Mouse (Mus musculus) heart, embryonic 12.5 days (tissue): ENCODE data around the gene Ppp4r1. TPM values are rescaled to one million over a fixed set of nuclear protein-coding genes. Genes with fewer than 3 reads are reported as not detected.

Source experiments
- ATAC-seq: fragments of 200-750 bp; cut with Nextera tagmentation; 2 replicates; pipeline ENCODE4 v1.8.0; 2017; ENCODE audit warnings: moderate TSS enrichment, moderate library complexity; ENCODE audit not compliant: insufficient number of reproducible peaks, low FRiP score
- H3K27ac ChIP-seq: fragments of 300-500 bp; sonication (generic); 2 replicates; pipeline ENCODE4 v1.5.1; 2016; ENCODE audit warnings: mild to moderate bottlenecking, moderate library complexity; ENCODE audit not compliant: poor library complexity, severe bottlenecking
- H3K27me3 ChIP-seq: fragments of 300-500 bp; sonication (generic); replicated peaks from 2 replicates; pipeline ENCODE4 v1.6.1; 2016; ENCODE audit warnings: mild to moderate bottlenecking, moderate library complexity
- H3K36me3 ChIP-seq: fragments of 300-500 bp; sonication (generic); 2 replicates; pipeline ENCODE4 v1.6.1; 2016; ENCODE audit warnings: mild to moderate bottlenecking, moderate library complexity
- H3K4me1 ChIP-seq: fragments of 300-500 bp; sonication (generic); replicated peaks from 2 replicates; pipeline ENCODE4 v1.6.1; 2016; ENCODE audit warnings: mild to moderate bottlenecking
- H3K4me2 ChIP-seq: fragments of 300-500 bp; sonication (generic); 2 replicates; pipeline ENCODE4 v1.6.1; 2016; ENCODE audit warnings: mild to moderate bottlenecking, moderate library complexity
- H3K4me3 ChIP-seq: fragments of 300-500 bp; sonication (generic); 2 replicates; pipeline ENCODE4 v1.5.1; 2016; ENCODE audit warnings: mild to moderate bottlenecking
- H3K9ac ChIP-seq: fragments of 300-500 bp; sonication (generic); 2 replicates; pipeline ENCODE4 v1.6.1; 2016; ENCODE audit warnings: mild to moderate bottlenecking, moderate library complexity
- H3K9me3 ChIP-seq: fragments of 300-500 bp; sonication (generic); replicated peaks from 2 replicates; pipeline ENCODE4 v1.6.1; 2016; ENCODE audit warnings: mild to moderate bottlenecking, moderate library complexity
- WGBS: fragments of 180-500 bp; shearing (Covaris S2); methylation state at CpG from one replicate; pipeline ENCODE4 v1.1.7; 2016; 5-methylcytosine and 5-hydroxymethylcytosine counted together
- polyA plus RNA-seq: library from polyadenylated mRNA; unstranded; fragments of >200 nt; fragmentation: Nextera tagmentation; extraction: Ambion mirVana; gene quantifications from 2 replicates; pipeline ENCODE4 v1.2.1, GENCODE M21; 2016

Ppp4r1 gene
- 33.5 and 37.5 TPM in 2 replicates for polyA plus RNA-seq

DNA sequence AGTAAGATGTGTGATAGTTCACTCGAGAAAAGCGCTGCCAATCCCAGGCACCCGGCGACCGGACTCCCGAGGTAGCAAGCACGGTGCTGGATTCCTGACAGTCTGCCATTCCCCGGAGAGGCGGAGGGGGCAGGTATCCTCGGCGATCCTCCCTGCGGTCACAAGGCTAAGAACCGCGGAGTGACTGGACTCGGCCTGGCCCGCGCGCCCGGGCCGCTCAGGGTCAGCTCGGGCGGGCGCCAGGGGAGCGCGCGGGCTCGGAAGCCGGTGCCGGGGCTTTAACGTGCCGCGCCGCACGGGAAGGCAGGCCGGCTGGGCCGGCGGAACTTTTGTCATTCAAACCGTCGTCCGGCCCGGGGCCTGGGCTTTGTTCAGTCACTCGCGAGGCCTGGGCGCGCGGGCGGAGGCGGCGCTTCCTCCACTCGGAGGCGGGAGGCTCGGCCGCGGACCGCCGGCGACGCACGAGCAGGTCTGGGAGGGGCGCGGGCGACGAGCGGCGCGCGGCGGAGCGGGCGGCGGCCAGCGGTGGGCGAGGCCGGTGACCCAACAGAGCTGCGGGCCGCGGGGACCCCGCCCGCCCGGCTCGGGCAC, at the start of gene Ppp4r1:
Gene Ppp4r1, plus strand, starts transcription at position 23 of the 591 bp plus-strand sequence.
- H3K4me3 ChIP-seq, result peak within 1 kb of the TSS; percentile 97
- H3K9ac ChIP-seq, result peak within 1 kb of the TSS; percentile 100
- peaks cover 30% of the 10 kb centered on the region for H3K4me1 ChIP-seq
- peak within 1 kb of the TSS; percentile 99 for H3K27ac ChIP-seq
- no peaks in the 10 kb centered on the region for H3K27me3 ChIP-seq
- H3K9me3 ChIP-seq, result no peaks in the 10 kb centered on the region
- peaks cover 22% of the 10 kb centered on the region for H3K36me3 ChIP-seq
- peak; percentile 86 for ATAC-seq
- peak within 1 kb of the TSS; percentile 70 for H3K4me2 ChIP-seq
- WGBS, result 3% methylated on average over 76 of the region's 81 CpGs

DNA sequence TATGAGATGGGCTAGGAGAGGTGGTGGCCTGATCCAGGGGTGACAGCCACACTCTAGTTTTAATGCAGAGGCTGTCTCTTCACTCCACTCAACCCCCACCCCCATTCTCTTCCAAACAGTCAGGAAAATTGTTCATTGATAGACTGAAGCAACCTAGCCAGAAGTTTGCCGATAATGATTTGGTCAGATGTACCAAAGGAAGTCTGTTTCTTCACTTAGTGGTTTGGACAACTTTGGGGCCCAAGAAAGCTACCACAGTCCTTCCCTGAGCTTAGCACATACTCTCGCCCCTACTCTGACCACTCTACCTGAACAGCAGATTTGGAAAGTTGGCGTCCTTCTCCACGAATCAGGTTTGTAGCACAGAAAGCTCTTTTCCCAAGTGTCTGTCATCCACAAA, 49.7 kb upstream of the Ppp4r1 start:
- no peak overlapping the region for H3K27ac ChIP-seq
- no peak overlapping the region for H3K9ac ChIP-seq
- H3K4me3 ChIP-seq, result no peak overlapping the region
- no peaks in the 10 kb centered on the region for H3K9me3 ChIP-seq
- no peaks in the 10 kb centered on the region for H3K4me1 ChIP-seq
- no peaks in the 10 kb centered on the region for H3K27me3 ChIP-seq
- ATAC-seq, result no peak
- WGBS, result 83% methylated on average over 4 of the region's 4 CpGs
- no peak overlapping the region for H3K4me2 ChIP-seq
- H3K36me3 ChIP-seq, result no peaks in the 10 kb centered on the region

GRCm38 (mm10) chr17:65735088-65735487, 47.3 kb upstream of the Ppp4r1 start:
- Histone ChIP-seq H3K9me3 (no peaks in the 10 kb centered on the region), H3K9ac (no peak overlapping the region), H3K27ac (no peak overlapping the region), H3K36me3 (no peaks in the 10 kb centered on the region), H3K27me3 (no peaks in the 10 kb centered on the region), H3K4me2 (no peak overlapping the region), H3K4me1 (peaks cover 6% of the 10 kb centered on the region), H3K4me3 (no peak overlapping the region)
- 91% methylated on average over 2 of the region's 2 CpGs for WGBS
- no peak for ATAC-seq

GRCm38 (mm10) chr17:65737175-65737574, 45.2 kb upstream of the Ppp4r1 start:
- Histone ChIP-seq H3K9me3 (no peaks in the 10 kb centered on the region), H3K4me2 (no peak overlapping the region), H3K4me3 (no peak overlapping the region), H3K27me3 (no peaks in the 10 kb centered on the region), H3K36me3 (no peaks in the 10 kb centered on the region), H3K27ac (no peak overlapping the region), H3K9ac (no peak overlapping the region), H3K4me1 (peaks cover 15% of the 10 kb centered on the region)
- ATAC-seq, result no peak
- WGBS, result 67% methylated on average over 5 of the region's 5 CpGs

GRCm38 (mm10) chr17:65737622-65738021, 44.8 kb upstream of the Ppp4r1 start:
- ATAC-seq, result peak; percentile 59; the same call in 1 of the 2 replicates
- no peaks in the 10 kb centered on the region for H3K27me3 ChIP-seq
- no peak overlapping the region for H3K27ac ChIP-seq
- WGBS, result 67% methylated on average over 6 of the region's 6 CpGs
- no peaks in the 10 kb centered on the region for H3K36me3 ChIP-seq
- no peak overlapping the region for H3K9ac ChIP-seq
- no peak overlapping the region for H3K4me2 ChIP-seq
- no peaks in the 10 kb centered on the region for H3K9me3 ChIP-seq
- H3K4me3 ChIP-seq, result no peak overlapping the region
- peaks cover 15% of the 10 kb centered on the region for H3K4me1 ChIP-seq

DNA sequence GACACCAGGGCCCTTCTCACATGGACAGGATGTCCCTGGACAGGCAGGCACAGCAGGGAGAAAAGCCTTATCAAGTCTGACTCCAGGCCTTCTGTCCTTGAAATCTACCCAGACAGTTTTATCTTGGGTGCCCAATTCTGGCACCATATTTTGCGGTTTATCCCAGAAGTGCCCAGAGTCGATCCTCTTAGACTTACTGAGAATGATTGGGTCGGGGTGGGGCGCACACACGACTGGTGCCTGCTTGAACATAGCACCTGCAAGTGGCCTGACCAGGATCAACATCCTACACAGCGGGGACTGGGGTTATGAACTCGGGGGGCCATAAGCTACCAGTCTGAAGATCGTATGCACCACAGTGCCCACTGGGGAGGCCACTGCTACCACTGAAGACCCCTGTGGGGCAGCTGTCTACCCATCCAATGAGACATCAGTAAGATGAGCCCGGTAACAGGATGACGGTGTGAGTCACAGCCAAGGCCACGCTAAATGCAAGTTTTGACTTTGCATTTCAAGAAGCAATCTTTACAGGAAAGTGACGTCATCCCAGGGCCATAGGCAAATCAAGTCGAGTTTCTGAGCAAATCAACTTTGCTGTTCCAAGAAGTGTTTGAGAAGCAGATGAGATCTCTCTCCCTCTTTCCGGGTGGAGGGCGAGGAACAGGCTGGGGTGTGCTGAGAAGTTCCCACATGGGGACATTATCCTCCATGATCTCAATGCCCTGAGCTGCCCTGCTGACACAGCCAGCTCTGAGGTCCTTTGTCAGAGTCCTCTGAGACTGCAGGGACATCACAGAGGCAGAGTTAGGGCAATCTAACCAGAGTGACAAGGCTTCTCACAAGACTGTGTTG, 42.3 kb upstream of the Ppp4r1 start:
- WGBS, result 65% methylated on average over 15 of the region's 15 CpGs
- peaks cover 3% of the 10 kb centered on the region for H3K36me3 ChIP-seq
- no peak overlapping the region; the same call in 1 of the 2 replicates for H3K27ac ChIP-seq
- H3K27me3 ChIP-seq, result no peaks in the 10 kb centered on the region
- peaks cover 15% of the 10 kb centered on the region for H3K4me1 ChIP-seq
- H3K9ac ChIP-seq, result no peak overlapping the region
- no peak overlapping the region for H3K4me3 ChIP-seq
- no peak for ATAC-seq
- H3K9me3 ChIP-seq, result no peaks in the 10 kb centered on the region
- no peak overlapping the region for H3K4me2 ChIP-seq

GRCm38 (mm10) chr17:65741565-65741964, 40.8 kb upstream of the Ppp4r1 start:
- Histone ChIP-seq H3K4me3 (no peak overlapping the region), H3K4me2 (no peak overlapping the region), H3K36me3 (peaks cover 6% of the 10 kb centered on the region), H3K27me3 (no peaks in the 10 kb centered on the region), H3K4me1 (peaks cover 15% of the 10 kb centered on the region), H3K27ac (no peak overlapping the region), H3K9ac (no peak overlapping the region), H3K9me3 (no peaks in the 10 kb centered on the region)
- ATAC-seq, result no peak
- 82% methylated on average over 4 of the region's 4 CpGs for WGBS

DNA sequence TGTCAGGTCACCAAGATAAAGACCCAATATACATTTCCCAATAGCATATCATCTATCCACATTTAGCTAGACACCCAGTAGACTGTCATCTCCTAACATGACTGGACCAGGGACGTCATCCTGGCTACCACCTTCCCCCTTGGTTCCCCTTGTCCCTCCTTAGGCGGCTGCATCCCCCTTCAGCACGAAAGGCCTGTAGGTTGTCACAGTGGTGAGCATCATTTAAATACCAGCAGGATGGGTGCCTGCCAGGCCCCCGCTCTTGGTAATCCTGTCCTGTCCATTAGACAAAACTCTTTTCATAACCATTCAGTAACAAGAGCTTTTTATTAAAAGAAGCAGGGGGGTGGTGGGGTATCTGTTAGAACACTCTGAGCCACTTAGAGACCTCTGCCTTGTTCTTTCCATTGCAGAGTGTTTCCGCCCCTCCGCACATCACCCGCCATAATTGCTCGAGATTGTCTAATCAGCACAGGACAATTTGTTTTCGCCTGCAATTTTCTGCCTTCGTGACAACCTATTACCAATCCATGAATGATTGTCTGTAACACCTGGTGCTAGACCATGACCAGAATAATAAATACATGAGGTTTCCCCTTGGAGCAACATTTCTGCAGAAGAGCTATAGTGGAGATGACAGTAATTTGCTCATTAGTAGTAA, 40.0 kb upstream of the Ppp4r1 start:
- Histone ChIP-seq H3K27ac (no peak overlapping the region), H3K4me1 (peaks cover 15% of the 10 kb centered on the region), H3K9me3 (no peaks in the 10 kb centered on the region), H3K4me3 (no peak overlapping the region), H3K4me2 (no peak overlapping the region), H3K36me3 (peaks cover 6% of the 10 kb centered on the region), H3K9ac (no peak overlapping the region), H3K27me3 (no peaks in the 10 kb centered on the region)
- WGBS, result 84% methylated on average over 10 of the region's 10 CpGs
- no peak for ATAC-seq

DNA sequence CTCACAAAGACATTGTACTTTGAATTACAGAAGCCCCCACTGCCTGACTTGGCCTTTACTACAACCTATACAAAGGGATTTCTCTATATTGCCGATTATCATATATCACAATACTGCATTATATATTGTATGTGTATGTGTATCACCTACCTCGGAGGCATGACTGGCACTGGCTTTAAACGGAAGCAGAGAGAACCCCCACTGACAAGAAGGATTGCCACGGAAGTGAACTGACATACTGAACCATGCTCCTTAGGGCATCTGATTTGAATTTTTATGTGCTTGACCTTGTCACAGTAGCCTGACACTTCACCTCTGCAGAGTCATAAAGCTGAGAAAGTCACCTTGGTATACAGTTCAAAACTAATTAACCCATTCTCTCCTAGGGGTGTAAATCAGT, 39.4 kb upstream of the Ppp4r1 start:
- no peak overlapping the region for H3K27ac ChIP-seq
- H3K9ac ChIP-seq, result no peak overlapping the region
- H3K9me3 ChIP-seq, result no peaks in the 10 kb centered on the region
- ATAC-seq, result no peak
- no peak overlapping the region for H3K4me3 ChIP-seq
- peaks cover 15% of the 10 kb centered on the region for H3K4me1 ChIP-seq
- 77% methylated on average over 4 of the region's 4 CpGs for WGBS
- no peaks in the 10 kb centered on the region for H3K27me3 ChIP-seq
- H3K36me3 ChIP-seq, result peaks cover 9% of the 10 kb centered on the region
- no peak overlapping the region for H3K4me2 ChIP-seq

DNA sequence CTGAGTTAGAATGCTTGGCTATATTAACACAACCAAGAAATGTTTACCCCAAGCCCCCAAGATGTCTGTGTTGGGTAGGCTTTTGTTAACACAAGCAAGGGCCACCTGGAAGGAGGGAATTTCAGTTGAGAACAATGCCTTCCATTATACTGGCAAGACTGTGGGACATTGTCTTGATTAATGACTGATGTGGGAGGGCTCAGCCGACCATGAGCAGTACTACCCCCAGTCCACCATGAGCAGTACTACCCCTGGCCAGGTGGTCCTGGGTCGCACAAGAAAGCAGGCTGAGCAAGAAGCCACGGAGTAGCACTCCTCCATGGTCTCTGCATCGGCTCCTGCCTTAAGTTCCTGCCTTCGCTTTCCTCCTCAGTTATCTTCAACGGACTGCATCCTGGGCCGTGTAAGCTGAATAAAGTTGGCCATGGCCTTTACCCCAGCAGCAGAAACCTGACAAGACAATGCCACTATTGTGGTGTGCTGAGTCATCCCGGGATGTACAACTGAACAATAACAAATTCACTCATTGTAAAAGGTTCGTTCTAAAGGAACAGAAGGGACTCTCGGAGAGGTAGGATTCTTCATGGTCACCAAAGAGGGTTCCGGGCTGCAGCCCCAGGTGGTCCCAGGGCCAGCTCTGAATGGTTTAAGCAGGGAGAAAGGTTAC, 38.6 kb upstream of the Ppp4r1 start:
- Histone ChIP-seq H3K4me2 (no peak overlapping the region), H3K4me1 (peaks cover 15% of the 10 kb centered on the region), H3K27ac (no peak overlapping the region), H3K4me3 (no peak overlapping the region), H3K9ac (no peak overlapping the region), H3K9me3 (no peaks in the 10 kb centered on the region), H3K27me3 (no peaks in the 10 kb centered on the region), H3K36me3 (peaks cover 9% of the 10 kb centered on the region)
- WGBS, result 82% methylated on average over 11 of the region's 11 CpGs
- no peak for ATAC-seq

DNA sequence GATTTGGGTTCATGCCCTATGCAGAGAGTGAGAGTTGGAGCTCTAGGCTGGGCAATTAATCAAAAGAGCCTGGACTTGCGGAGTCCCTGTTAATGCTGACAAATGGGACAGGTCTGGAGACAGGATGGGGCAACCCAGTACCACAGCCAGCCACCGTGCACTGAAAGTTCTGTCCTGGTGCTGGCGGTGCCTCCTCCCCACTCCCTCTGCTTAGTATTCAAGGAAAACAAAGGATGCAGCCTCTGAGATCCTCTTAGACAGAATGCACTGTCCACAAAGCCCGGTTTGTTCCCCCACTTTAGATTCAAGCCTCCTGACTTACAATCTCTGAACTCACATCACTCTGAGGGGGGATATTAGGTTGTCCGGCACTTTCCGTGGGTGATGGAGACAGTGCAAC, 36.1 kb upstream of the Ppp4r1 start:
- H3K9ac ChIP-seq, result no peak overlapping the region
- H3K4me2 ChIP-seq, result no peak overlapping the region
- no peak for ATAC-seq
- peaks cover 9% of the 10 kb centered on the region for H3K36me3 ChIP-seq
- H3K27ac ChIP-seq, result no peak overlapping the region
- no peaks in the 10 kb centered on the region for H3K27me3 ChIP-seq
- WGBS, result 80% methylated on average over 6 of the region's 6 CpGs
- H3K4me3 ChIP-seq, result no peak overlapping the region
- peaks cover 3% of the 10 kb centered on the region; the same call in 1 of the 2 replicates for H3K9me3 ChIP-seq
- no peaks in the 10 kb centered on the region for H3K4me1 ChIP-seq
